Mouse (Mus musculus) neural tube, embryonic 12.5 days (tissue): ENCODE measurements around the gene Cdh23. TPM values are rescaled to one million over a fixed set of nuclear protein-coding genes. Genes with fewer than 3 reads are reported as not detected.

Experiments used
- ATAC-seq: fragments of 200-750 bp; cut with Nextera tagmentation; 2 replicates; pipeline ENCODE4 v1.8.0; 2017; ENCODE audit warnings: low read depth, mild to moderate bottlenecking, moderate TSS enrichment, moderate library complexity; ENCODE audit not compliant: low FRiP score
- H3K27ac ChIP-seq: fragments of 300-500 bp; sonication (generic); 2 replicates; pipeline ENCODE4 v1.5.1; 2016
- H3K27me3 ChIP-seq: fragments of 300-500 bp; sonication (generic); replicated peaks from 2 replicates; pipeline ENCODE4 v1.6.1; 2016; ENCODE audit warnings: mild to moderate bottlenecking
- H3K36me3 ChIP-seq: fragments of 300-500 bp; sonication (generic); 2 replicates; pipeline ENCODE4 v1.6.1; 2016; ENCODE audit warnings: mild to moderate bottlenecking
- H3K4me1 ChIP-seq: fragments of 300-500 bp; sonication (generic); 2 replicates; pipeline ENCODE4 v1.6.1; 2016
- H3K4me2 ChIP-seq: fragments of 300-500 bp; sonication (generic); replicated peaks from 2 replicates; pipeline ENCODE4 v1.6.1; 2016; ENCODE audit warnings: mild to moderate bottlenecking
- H3K4me3 ChIP-seq: fragments of 300-500 bp; sonication (generic); 2 replicates; pipeline ENCODE4 v1.5.1; 2016
- H3K9ac ChIP-seq: fragments of 300-500 bp; sonication (generic); 2 replicates; pipeline ENCODE4 v1.6.1; 2016; ENCODE audit warnings: mild to moderate bottlenecking
- H3K9me3 ChIP-seq: fragments of 300-500 bp; sonication (generic); 2 replicates; pipeline ENCODE4 v1.6.1; 2016; ENCODE audit warnings: mild to moderate bottlenecking
- WGBS: fragments of 180-500 bp; shearing (Covaris S2); methylation state at CpG from one replicate; pipeline ENCODE4 v1.1.7; 2016; 5-methylcytosine and 5-hydroxymethylcytosine counted together
- polyA plus RNA-seq: library from polyadenylated mRNA; unstranded; fragments of >200 nt; fragmentation: Nextera tagmentation; extraction: Ambion mirVana; gene quantifications from 2 replicates; pipeline ENCODE4 v1.2.1, GENCODE M21; 2016

Cdh23 gene
- polyA plus RNA-seq, 1 experiment from 2014 or later, result 1.0 TPM

- ATAC-seq, result no peak
- no peaks in the 10 kb centered on the region for H3K27me3 ChIP-seq
- no peak overlapping the region for H3K27ac ChIP-seq
- H3K4me2 ChIP-seq, result no peak overlapping the region
- peaks cover 28% of the 10 kb centered on the region for H3K4me1 ChIP-seq
- no peaks in the 10 kb centered on the region for H3K9me3 ChIP-seq
- H3K4me3 ChIP-seq, result no peak overlapping the region
- no peak overlapping the region for H3K9ac ChIP-seq
- WGBS, result 88% methylated on average over 8 of the region's 8 CpGs
- H3K36me3 ChIP-seq, result peaks cover 29% of the 10 kb centered on the region
These were observed 407.1 kb downstream of the Cdh23 start for GRCm38 (mm10) chr10:60289216-60289615.

GRCm38 (mm10) chr10:60287726-60288125, 408.6 kb downstream of the Cdh23 start:
- Histone ChIP-seq H3K27me3 (no peaks in the 10 kb centered on the region), H3K4me1 (peaks cover 37% of the 10 kb centered on the region), H3K27ac (no peak overlapping the region), H3K9me3 (no peaks in the 10 kb centered on the region), H3K36me3 (peaks cover 14% of the 10 kb centered on the region; the same call in 1 of the 2 replicates), H3K4me3 (no peak overlapping the region), H3K4me2 (no peak overlapping the region), H3K9ac (no peak overlapping the region)
- no peak for ATAC-seq
- WGBS, result 87% methylated on average over 2 of the region's 2 CpGs

GRCm38 (mm10) chr10:60287161-60287560, 409.1 kb downstream of the Cdh23 start:
- H3K27me3 ChIP-seq, result no peaks in the 10 kb centered on the region
- H3K4me1 ChIP-seq, result peaks cover 37% of the 10 kb centered on the region
- no peak overlapping the region for H3K27ac ChIP-seq

GRCm38 (mm10) chr10:60286546-60286945, 409.7 kb downstream of the Cdh23 start:
- Histone ChIP-seq H3K4me3 (no peak overlapping the region), H3K4me2 (peak overlapping the region; percentile 47), H3K4me1 (peaks cover 41% of the 10 kb centered on the region), H3K9me3 (no peaks in the 10 kb centered on the region), H3K27me3 (no peaks in the 10 kb centered on the region), H3K9ac (no peak overlapping the region), H3K36me3 (peaks cover 4% of the 10 kb centered on the region; the same call in 1 of the 2 replicates), H3K27ac (no peak overlapping the region)
- no peak for ATAC-seq
- WGBS, result 93% methylated on average over 7 of the region's 7 CpGs

More at GRCm38 (mm10) chr10:60287161-60287560, 409.1 kb downstream of the Cdh23 start:
- H3K9me3 ChIP-seq, result no peaks in the 10 kb centered on the region
- 93% methylated on average over 4 of the region's 4 CpGs for WGBS
- H3K4me3 ChIP-seq, result no peak overlapping the region
- H3K36me3 ChIP-seq, result peaks cover 10% of the 10 kb centered on the region; the same call in 1 of the 2 replicates
- ATAC-seq, result no peak
- no peak overlapping the region for H3K9ac ChIP-seq
- no peak overlapping the region for H3K4me2 ChIP-seq

GRCm38 (mm10) chr10:60285676-60286372, 410.5 kb downstream of the Cdh23 start:
- Histone ChIP-seq H3K4me2 (peak overlapping the region; percentile 47), H3K4me1 (peaks cover 42% of the 10 kb centered on the region), H3K4me3 (no peak overlapping the region), H3K36me3 (no peaks in the 10 kb centered on the region), H3K9me3 (no peaks in the 10 kb centered on the region), H3K27me3 (no peaks in the 10 kb centered on the region), H3K9ac (peak overlapping the region; percentile 38; the same call in 1 of the 2 replicates), H3K27ac (peak overlapping the region; percentile 12; the same call in 1 of the 2 replicates)
- peak; percentile 80 for ATAC-seq
- WGBS, result 32% methylated on average over 14 of the region's 14 CpGs

GRCm38 (mm10) chr10:60285183-60285582, 411.1 kb downstream of the Cdh23 start:
- 58% methylated on average over 8 of the region's 8 CpGs for WGBS
- H3K27ac ChIP-seq, result peak overlapping the region; percentile 12; the same call in 1 of the 2 replicates
- no peaks in the 10 kb centered on the region for H3K27me3 ChIP-seq
- H3K36me3 ChIP-seq, result no peaks in the 10 kb centered on the region
- peak overlapping the region; percentile 38 for H3K9ac ChIP-seq
- H3K9me3 ChIP-seq, result no peaks in the 10 kb centered on the region
- ATAC-seq, result peak; percentile 37
- no peak overlapping the region for H3K4me3 ChIP-seq
- H3K4me2 ChIP-seq, result peak overlapping the region; percentile 47
- H3K4me1 ChIP-seq, result peaks cover 45% of the 10 kb centered on the region

GRCm38 (mm10) chr10:60284676-60285111, 411.6 kb downstream of the Cdh23 start:
- H3K9me3 ChIP-seq, result no peaks in the 10 kb centered on the region
- no peak overlapping the region for H3K4me3 ChIP-seq
- no peaks in the 10 kb centered on the region for H3K36me3 ChIP-seq
- peak overlapping the region; percentile 38; the same call in 1 of the 2 replicates for H3K9ac ChIP-seq
- 39% methylated on average over 8 of the region's 8 CpGs for WGBS
- H3K27ac ChIP-seq, result no peak overlapping the region
- ATAC-seq, result no peak
- peaks cover 50% of the 10 kb centered on the region for H3K4me1 ChIP-seq
- H3K27me3 ChIP-seq, result no peaks in the 10 kb centered on the region
- H3K4me2 ChIP-seq, result peak overlapping the region; percentile 47

- Histone ChIP-seq H3K27me3 (no peaks in the 10 kb centered on the region), H3K27ac (no peak overlapping the region), H3K4me2 (peak overlapping the region; percentile 47; the same call in 1 of the 2 replicates), H3K4me1 (peaks cover 53% of the 10 kb centered on the region), H3K36me3 (no peaks in the 10 kb centered on the region), H3K4me3 (no peak overlapping the region), H3K9me3 (no peaks in the 10 kb centered on the region), H3K9ac (no peak overlapping the region)
- 58% methylated on average over 6 of the region's 6 CpGs for WGBS
- no peak for ATAC-seq
These were observed 412.0 kb downstream of the Cdh23 start for GRCm38 (mm10) chr10:60284248-60284647.

- Histone ChIP-seq H3K9ac (no peak overlapping the region), H3K27me3 (no peaks in the 10 kb centered on the region), H3K27ac (no peak overlapping the region), H3K4me3 (no peak overlapping the region), H3K4me2 (no peak overlapping the region), H3K36me3 (no peaks in the 10 kb centered on the region), H3K4me1 (peaks cover 63% of the 10 kb centered on the region), H3K9me3 (no peaks in the 10 kb centered on the region)
- no peak for ATAC-seq
- WGBS, result 81% methylated on average over 10 of the region's 10 CpGs
These were observed 413.9 kb downstream of the Cdh23 start for GRCm38 (mm10) chr10:60282116-60283014.

- ATAC-seq, result no peak
- H3K4me2 ChIP-seq, result no peak overlapping the region
- no peaks in the 10 kb centered on the region for H3K36me3 ChIP-seq
- no peak overlapping the region for H3K27ac ChIP-seq
- H3K27me3 ChIP-seq, result no peaks in the 10 kb centered on the region
- H3K4me3 ChIP-seq, result no peak overlapping the region
- no peaks in the 10 kb centered on the region for H3K9me3 ChIP-seq
- peaks cover 60% of the 10 kb centered on the region for H3K4me1 ChIP-seq
- H3K9ac ChIP-seq, result no peak overlapping the region
- WGBS, result 90% methylated on average over 9 of the region's 9 CpGs
These were observed 414.7 kb downstream of the Cdh23 start for GRCm38 (mm10) chr10:60281571-60282050.

GRCm38 (mm10) chr10:60280353-60280752, 415.9 kb downstream of the Cdh23 start:
- Histone ChIP-seq H3K36me3 (no peaks in the 10 kb centered on the region), H3K9ac (no peak overlapping the region), H3K4me3 (no peak overlapping the region), H3K4me1 (peaks cover 47% of the 10 kb centered on the region), H3K27me3 (no peaks in the 10 kb centered on the region), H3K27ac (no peak overlapping the region), H3K4me2 (peak overlapping the region; percentile 88), H3K9me3 (no peaks in the 10 kb centered on the region)
- no peak for ATAC-seq
- 94% methylated on average over 6 of the region's 6 CpGs for WGBS

- Histone ChIP-seq H3K9me3 (no peaks in the 10 kb centered on the region), H3K36me3 (no peaks in the 10 kb centered on the region), H3K4me2 (peak overlapping the region; percentile 88), H3K27me3 (no peaks in the 10 kb centered on the region), H3K4me3 (no peak overlapping the region), H3K9ac (no peak overlapping the region), H3K4me1 (peaks cover 43% of the 10 kb centered on the region), H3K27ac (no peak overlapping the region)
- ATAC-seq, result no peak
- WGBS, result 88% methylated on average over 9 of the region's 9 CpGs
These were observed 416.4 kb downstream of the Cdh23 start for GRCm38 (mm10) chr10:60279941-60280301.
